Mouse (Mus musculus): Measurements from ENCODE around the gene Dgki. TPM values are rescaled to one million over a fixed set of nuclear protein-coding genes. Genes with fewer than 3 reads are reported as not detected.

Gene Dgki
- total RNA-seq (2014; fragmentation: Nextera tagmentation) (not detected in 2 replicates), total RNA-seq (2017) (0.05 and 0.06 TPM in 2 replicates), polyA plus RNA-seq (2012) (not detected in 2 replicates)

- H3K27me3 ChIP-seq (ENCODE audit: insufficient read depth, low read length) = peaks cover 3% of the 10 kb centered on the region; the same call in 1 of the 2 replicates
- H3K4me3 ChIP-seq (ENCODE audit: low read depth, low read length) = no peak within 1 kb of the TSS
These were observed at the start of gene Dgki for GRCm38 (mm10) chr6:37299562-37300390. Gene Dgki, minus strand, starts transcription at chr6:37300184.

GRCm38 (mm10) chr6:37347606-37348005 lies 47.6 kb upstream of the Dgki start:
- TF ChIP-seq CTCF (IDR thresholded peaks at IDR 0.05; ENCODE audit: low read depth, low read length) = no peak
- no peak for TF ChIP-seq GATA2 (IDR thresholded peaks at IDR 0.05; ENCODE audit: borderline replicate concordance, low read depth, low read length)
- TF ChIP-seq TAL1 (conservative IDR thresholded peaks at IDR 0.05; ENCODE audit: low read depth, low read length) = no peak
- no peak for TF ChIP-seq POLR2AphosphoS5 (IDR thresholded peaks at IDR 0.05; ENCODE audit: insufficient replicate concordance, low read depth, low read length)
- TF ChIP-seq GATA1 (IDR thresholded peaks at IDR 0.05; ENCODE audit: borderline replicate concordance, low read length) = no peak
- H3K4me3 ChIP-seq (ENCODE audit: low read depth, low read length) = no peak overlapping the region

More at GRCm38 (mm10) chr6:37299562-37300390, at the start of gene Dgki:
- peaks cover 9% of the 10 kb centered on the region for H3K9me3 ChIP-seq (replicated peaks)
- ATAC-seq (ENCODE audit: extremely low read depth, insufficient number of reproducible peaks, low FRiP score, poor library complexity, severe bottlenecking) (no peak), DNase-seq (ENCODE audit: low spot score) (no peak)
- TF ChIP-seq TAL1 (conservative IDR thresholded peaks at IDR 0.05; ENCODE audit: low read depth, low read length) (no peak), CTCF (IDR thresholded peaks at IDR 0.05; ENCODE audit: low read depth, low read length) (no peak), POLR2AphosphoS5 (IDR thresholded peaks at IDR 0.05; ENCODE audit: insufficient replicate concordance, low read depth, low read length) (no peak), GATA2 (IDR thresholded peaks at IDR 0.05; ENCODE audit: borderline replicate concordance, low read depth, low read length) (no peak), GATA1 (IDR thresholded peaks at IDR 0.05; ENCODE audit: borderline replicate concordance, low read length) (no peak)
- H3K36me3 ChIP-seq (replicated peaks) = no peaks in the 10 kb centered on the region
- H3K4me1 ChIP-seq (ENCODE audit: insufficient read depth, low read depth, low read length) = no peaks in the 10 kb centered on the region

GRCm38 (mm10) chr6:37338055-37338454 lies 38.1 kb upstream of the Dgki start:
- ATAC-seq (ENCODE audit: extremely low read depth, insufficient number of reproducible peaks, low FRiP score, poor library complexity, severe bottlenecking) (no peak), DNase-seq (ENCODE audit: low spot score) (no peak)
- no peak for TF ChIP-seq POLR2AphosphoS5 (IDR thresholded peaks at IDR 0.05; ENCODE audit: insufficient replicate concordance, low read depth, low read length)
- no peak for TF ChIP-seq GATA2 (IDR thresholded peaks at IDR 0.05; ENCODE audit: borderline replicate concordance, low read depth, low read length)
- TF ChIP-seq GATA1 (IDR thresholded peaks at IDR 0.05; ENCODE audit: borderline replicate concordance, low read length) = no peak
- TF ChIP-seq CTCF (IDR thresholded peaks at IDR 0.05; ENCODE audit: low read depth, low read length) = no peak
- TF ChIP-seq TAL1 (conservative IDR thresholded peaks at IDR 0.05; ENCODE audit: low read depth, low read length) = no peak
- Histone ChIP-seq H3K36me3 (replicated peaks) (no peaks in the 10 kb centered on the region), H3K4me3 (ENCODE audit: low read depth, low read length) (no peak overlapping the region), H3K4me1 (ENCODE audit: insufficient read depth, low read depth, low read length) (no peaks in the 10 kb centered on the region), H3K27me3 (ENCODE audit: insufficient read depth, low read length) (no peaks in the 10 kb centered on the region), H3K9me3 (replicated peaks) (peaks cover 11% of the 10 kb centered on the region)

More at GRCm38 (mm10) chr6:37347606-37348005, 47.6 kb upstream of the Dgki start:
- Histone ChIP-seq H3K27me3 (ENCODE audit: insufficient read depth, low read length) (no peaks in the 10 kb centered on the region), H3K4me1 (ENCODE audit: insufficient read depth, low read depth, low read length) (no peaks in the 10 kb centered on the region), H3K36me3 (replicated peaks) (no peaks in the 10 kb centered on the region), H3K9me3 (replicated peaks) (no peaks in the 10 kb centered on the region)
- DNase-seq (ENCODE audit: low spot score) = no peak
- ATAC-seq (ENCODE audit: extremely low read depth, insufficient number of reproducible peaks, low FRiP score, poor library complexity, severe bottlenecking) = no peak

GRCm38 (mm10) chr6:37336831-37337260 lies 36.9 kb upstream of the Dgki start:
- no peaks in the 10 kb centered on the region for H3K4me1 ChIP-seq (ENCODE audit: insufficient read depth, low read depth, low read length)
- DNase-seq (ENCODE audit: low spot score) (no peak), ATAC-seq (ENCODE audit: extremely low read depth, insufficient number of reproducible peaks, low FRiP score, poor library complexity, severe bottlenecking) (no peak)
- peaks cover 16% of the 10 kb centered on the region for H3K9me3 ChIP-seq (replicated peaks)
- TF ChIP-seq GATA1 (IDR thresholded peaks at IDR 0.05; ENCODE audit: borderline replicate concordance, low read length) (no peak), POLR2AphosphoS5 (IDR thresholded peaks at IDR 0.05; ENCODE audit: insufficient replicate concordance, low read depth, low read length) (no peak), TAL1 (conservative IDR thresholded peaks at IDR 0.05; ENCODE audit: low read depth, low read length) (no peak), GATA2 (IDR thresholded peaks at IDR 0.05; ENCODE audit: borderline replicate concordance, low read depth, low read length) (no peak), CTCF (IDR thresholded peaks at IDR 0.05; ENCODE audit: low read depth, low read length) (no peak)
- H3K4me3 ChIP-seq (ENCODE audit: low read depth, low read length) = no peak overlapping the region
- H3K36me3 ChIP-seq (replicated peaks) = no peaks in the 10 kb centered on the region
- H3K27me3 ChIP-seq (ENCODE audit: insufficient read depth, low read length) = no peaks in the 10 kb centered on the region

- TF ChIP-seq TAL1 (conservative IDR thresholded peaks at IDR 0.05; ENCODE audit: low read depth, low read length) (no peak), GATA2 (IDR thresholded peaks at IDR 0.05; ENCODE audit: borderline replicate concordance, low read depth, low read length) (no peak), POLR2AphosphoS5 (IDR thresholded peaks at IDR 0.05; ENCODE audit: insufficient replicate concordance, low read depth, low read length) (no peak), CTCF (IDR thresholded peaks at IDR 0.05; ENCODE audit: low read depth, low read length) (no peak), GATA1 (IDR thresholded peaks at IDR 0.05; ENCODE audit: borderline replicate concordance, low read length) (no peak)
- peaks cover 20% of the 10 kb centered on the region for H3K9me3 ChIP-seq (replicated peaks)
- no peaks in the 10 kb centered on the region for H3K36me3 ChIP-seq (replicated peaks)
These were observed 36.4 kb upstream of the Dgki start for GRCm38 (mm10) chr6:37336381-37336780.

GRCm38 (mm10) chr6:37332846-37333245 lies 32.9 kb upstream of the Dgki start:
- Histone ChIP-seq H3K36me3 (replicated peaks) (no peaks in the 10 kb centered on the region), H3K27me3 (ENCODE audit: insufficient read depth, low read length) (no peaks in the 10 kb centered on the region), H3K9me3 (replicated peaks) (peaks cover 23% of the 10 kb centered on the region), H3K4me3 (ENCODE audit: low read depth, low read length) (no peak overlapping the region), H3K4me1 (ENCODE audit: insufficient read depth, low read depth, low read length) (no peaks in the 10 kb centered on the region)
- ATAC-seq (ENCODE audit: extremely low read depth, insufficient number of reproducible peaks, low FRiP score, poor library complexity, severe bottlenecking) = no peak
- TF ChIP-seq TAL1 (conservative IDR thresholded peaks at IDR 0.05; ENCODE audit: low read depth, low read length) (no peak), GATA1 (IDR thresholded peaks at IDR 0.05; ENCODE audit: borderline replicate concordance, low read length) (no peak), GATA2 (IDR thresholded peaks at IDR 0.05; ENCODE audit: borderline replicate concordance, low read depth, low read length) (no peak), CTCF (IDR thresholded peaks at IDR 0.05; ENCODE audit: low read depth, low read length) (no peak), POLR2AphosphoS5 (IDR thresholded peaks at IDR 0.05; ENCODE audit: insufficient replicate concordance, low read depth, low read length) (no peak)
- DNase-seq (ENCODE audit: low spot score) = no peak

More at GRCm38 (mm10) chr6:37336381-37336780, 36.4 kb upstream of the Dgki start:
- H3K4me1 ChIP-seq (ENCODE audit: insufficient read depth, low read depth, low read length) = no peaks in the 10 kb centered on the region
- DNase-seq (ENCODE audit: low spot score) = no peak
- no peaks in the 10 kb centered on the region for H3K27me3 ChIP-seq (ENCODE audit: insufficient read depth, low read length)
- no peak for ATAC-seq (ENCODE audit: extremely low read depth, insufficient number of reproducible peaks, low FRiP score, poor library complexity, severe bottlenecking)
- H3K4me3 ChIP-seq (ENCODE audit: low read depth, low read length) = no peak overlapping the region
